Mouse (Mus musculus) testis, adult 10 weeks (tissue): ENCODE data around the gene Olfr659. TPM values are rescaled to one million over a fixed set of nuclear protein-coding genes. Genes with fewer than 3 reads are reported as not detected.

ENCODE experiments used
- polyA plus RNA-seq: library from polyadenylated mRNA; stranded (reverse); fragments of 350-450 nt; fragmentation: Illumina TruSeq; extraction: RNeasy Lipid Tissue Mini Kit (QIAGEN cat#74804); gene quantifications from one replicate; pipeline ENCODE4 v1.2.3, GENCODE M21; 2014; ENCODE audit warnings: low read depth, low replicate concordance

The Olfr659 gene
- polyA plus RNA-seq, result not detected

DNA sequence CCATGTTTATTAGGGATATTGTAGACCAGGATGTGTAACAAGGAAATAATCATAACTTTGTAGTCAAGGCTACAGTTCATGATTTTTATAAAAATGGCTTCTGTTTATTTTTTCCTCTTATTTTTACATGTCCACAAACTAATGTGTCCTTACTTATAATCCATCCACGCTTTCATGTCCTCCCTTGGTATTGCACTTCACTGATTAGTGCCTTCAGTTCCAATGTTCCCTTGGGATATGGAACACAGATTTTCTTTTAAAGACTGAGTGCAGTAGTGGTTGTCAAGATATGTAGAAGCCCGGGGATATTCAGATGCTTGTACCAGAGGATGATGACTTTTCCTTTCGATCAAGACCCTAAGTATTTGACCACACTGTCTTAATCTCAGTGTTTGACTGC lies at the start of gene Olfr659:
TSS of gene Olfr659 (plus strand) at position 301 of the 400 bp plus-strand sequence.

DNA sequence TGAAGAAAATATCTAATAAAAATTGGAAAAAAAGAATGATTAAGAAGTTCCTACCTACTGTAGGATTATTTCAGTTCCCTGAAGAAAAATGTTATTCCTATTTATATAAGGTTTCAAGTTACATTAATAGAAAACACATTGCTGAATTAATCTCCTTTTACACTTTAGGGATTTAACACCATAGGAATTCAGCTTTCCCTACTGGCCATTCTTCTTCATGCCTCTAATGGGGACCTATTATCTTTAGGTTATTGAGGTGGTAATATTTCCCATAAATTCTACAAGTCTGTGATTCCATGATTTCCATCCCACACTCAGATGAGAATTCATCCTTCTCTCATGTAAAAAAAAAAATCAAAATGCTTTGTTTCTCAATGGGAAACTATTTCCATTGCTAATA lies 42.1 kb upstream of the Olfr659 start, which contains the start of gene Olfr657:
TSS of gene Olfr657 (plus strand) at position 301 of the 400 bp plus-strand sequence.

DNA sequence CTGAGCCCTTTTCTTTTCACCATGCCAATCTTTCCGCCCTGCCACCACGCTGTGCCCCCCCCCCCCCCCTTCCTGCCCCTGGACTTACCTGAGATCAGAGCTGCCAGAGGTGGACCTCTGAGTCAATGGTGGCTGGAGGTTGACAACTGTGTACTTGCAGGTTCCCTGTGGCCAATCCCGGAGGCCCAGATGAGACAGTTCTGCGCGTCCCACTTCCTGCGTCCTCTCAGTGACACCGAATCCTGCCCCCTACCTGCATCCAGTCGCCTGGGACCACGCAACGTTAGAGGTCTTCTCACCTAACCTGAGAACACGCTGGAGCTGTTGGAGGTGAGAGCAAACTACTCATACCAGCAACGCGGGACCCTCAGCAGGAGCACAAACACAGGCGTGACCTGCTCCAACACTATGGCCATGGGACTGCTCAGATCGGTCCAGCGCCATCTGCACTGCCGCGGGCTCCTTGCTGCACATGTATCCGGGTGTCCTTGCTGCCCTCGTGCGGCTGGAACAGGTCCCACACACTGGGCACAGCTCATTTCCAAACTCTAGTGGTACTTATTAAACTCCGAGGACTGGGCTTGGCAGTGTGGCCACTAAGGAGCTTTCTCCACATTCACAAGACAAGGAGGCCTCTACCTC lies 19.6 kb upstream of the Olfr659 start, which contains the start of gene Olfr658:
TSS of gene Olfr658 (minus strand) at position 465 of the 642 bp plus-strand sequence.

DNA sequence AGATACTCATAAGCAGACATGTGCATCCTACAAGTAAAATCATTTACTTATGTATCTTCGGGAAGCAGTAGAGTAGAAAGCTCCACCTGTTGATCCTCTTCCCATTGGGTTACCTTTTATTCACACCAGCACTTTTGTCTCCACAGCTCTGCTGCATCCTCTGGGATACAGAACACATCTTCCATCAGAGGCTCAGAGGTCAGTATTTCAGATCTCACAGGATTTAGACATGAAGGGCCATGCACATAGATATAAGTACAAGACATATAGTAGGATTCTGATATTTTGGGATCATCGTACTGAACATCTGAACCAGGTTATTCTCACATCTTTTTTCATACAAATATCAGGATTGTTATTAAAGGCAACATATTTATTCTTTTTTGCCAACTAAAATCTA lies 19.6 kb downstream of the Olfr659 start, which contains the start of gene Olfr661:
TSS of gene Olfr661 (plus strand) at position 301 of the 400 bp plus-strand sequence.

Other genes with a start within 250 kb of the Olfr659 start
- gene Trim30a, start 201.6 kb upstream of the Olfr659 start, polyA plus RNA-seq, result 2.4 TPM
- gene Trim30d, start 158.9 kb upstream of the Olfr659 start, polyA plus RNA-seq, result 4.0 TPM
- not detected for gene Olfr651, start 116.6 kb upstream of the Olfr659 start, polyA plus RNA-seq
- 0.20 TPM for gene Olfr652, start 105.9 kb upstream of the Olfr659 start, polyA plus RNA-seq
- gene Olfr653, start 89.4 kb upstream of the Olfr659 start, polyA plus RNA-seq, result 0.15 TPM
- 1.2 TPM for gene Olfr654, start 79.7 kb upstream of the Olfr659 start, polyA plus RNA-seq
- not detected for gene Olfr655, start 65.0 kb upstream of the Olfr659 start, polyA plus RNA-seq
- 0.04 TPM for gene Olfr656, start 52.8 kb upstream of the Olfr659 start, polyA plus RNA-seq
- gene Olfr657, start 42.0 kb upstream of the Olfr659 start, polyA plus RNA-seq, result not detected
- not detected for gene Olfr658, start 19.4 kb upstream of the Olfr659 start, polyA plus RNA-seq
- not detected for gene Olfr661, start 19.7 kb downstream of the Olfr659 start, polyA plus RNA-seq
- not detected for gene Usp17le, start 110.7 kb downstream of the Olfr659 start, polyA plus RNA-seq
- not detected for gene Usp17lb, start 175.8 kb downstream of the Olfr659 start, polyA plus RNA-seq
- not detected for gene Usp17la, start 190.3 kb downstream of the Olfr659 start, polyA plus RNA-seq
- not detected for gene Olfr665, start 211.3 kb downstream of the Olfr659 start, polyA plus RNA-seq
- gene Olfr666, start 229.2 kb downstream of the Olfr659 start, polyA plus RNA-seq, result not detected